Mouse (Mus musculus) layer of hippocampus, adult 2 months (tissue): ENCODE results near the gene Olfr1326-ps1. TPM values are rescaled to one million over a fixed set of nuclear protein-coding genes. Genes with fewer than 3 reads are reported as not detected.

Experiments used
- DNase-seq, 2 experiments: peaks; one replicate each; pipeline ENCODE4 v3.0.0; 2022; ENCODE audit warnings: low spot score in 2 of 2
- H3K27ac ChIP-seq: fragments of 200-600 bp; 2 replicates; pipeline ENCODE4 v1.8.1; 2022
- H3K4me3 ChIP-seq: fragments of 200-600 bp; 2 replicates; pipeline ENCODE4 v1.8.1; 2022; ENCODE audit warnings: mild to moderate bottlenecking
- CTCF ChIP-seq: fragments of 200-600 bp; conservative IDR thresholded peaks from 2 replicates; pipeline ENCODE4 v1.8.1; 2022; ENCODE audit warnings: antibody characterized with exemption, mild to moderate bottlenecking, moderate library complexity
- long read RNA-seq, 2 experiments: library from polyadenylated mRNA; stranded (forward); transcript quantifications; one replicate each; pipeline ENCODE4 v2.0.0; 2021; ENCODE audit warnings: borderline mapping rate in 2 of 2
- total RNA-seq, 2 experiments: library from RNA; stranded (reverse); gene quantifications; 2 replicates each; pipeline ENCODE4 v1.2.3; 2021

Gene Olfr1326-ps1
- not detected for total RNA-seq
- long read RNA-seq, experiment 1 = 0 reads
- long read RNA-seq, experiment 2 = 0 reads

DNA sequence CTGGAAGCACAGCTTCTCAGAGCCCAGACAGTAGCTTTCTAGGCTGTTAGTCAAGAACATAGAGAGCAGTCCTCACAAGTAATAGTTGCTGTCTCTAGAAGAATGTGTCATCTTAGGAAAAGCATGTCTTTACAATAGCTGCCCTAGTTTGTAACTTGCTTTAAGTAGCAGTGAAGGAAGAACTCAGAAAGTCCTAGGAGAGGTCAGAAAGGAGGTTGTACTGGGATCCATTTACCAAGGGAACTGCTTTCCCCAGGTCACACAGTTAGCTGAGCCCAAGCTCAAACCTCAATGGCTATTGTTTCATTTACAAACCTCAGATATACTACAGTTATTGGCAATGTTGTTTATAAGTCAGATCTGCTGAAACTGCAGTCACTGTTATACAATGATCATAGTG lies at the start of gene Olfr1326-ps1:
Olfr1326-ps1 (minus strand) TSS at position 101 of the 400 bp plus-strand sequence.
- no peak for DNase-seq
- Histone ChIP-seq H3K4me3 (no peak within 1 kb of the TSS), H3K27ac (no peak within 1 kb of the TSS)
- TF ChIP-seq CTCF = no peak

- no peak within 1 kb of the TSS for H3K27ac ChIP-seq
- TF ChIP-seq CTCF = no peak
- DNase-seq = no peak
- no peak within 1 kb of the TSS for H3K4me3 ChIP-seq
These were observed 17.7 kb upstream of the Olfr1326-ps1 start, which contains the start of gene Olfr1325 for GRCm38 (mm10) chrX:74592379-74592778. TSS of gene Olfr1325 (plus strand) at chrX:74592679.

Other genes with a start within 250 kb of the Olfr1326-ps1 start
- 10 to 100 TPM; 31.5 to 32.0 TPM for gene Plxna3, start 245.8 kb downstream of the Olfr1326-ps1 start, total RNA-seq
- 10 to 100 TPM; 23.3 to 27.3 TPM for gene Lage3, start 221.3 kb downstream of the Olfr1326-ps1 start, total RNA-seq
- 10 to 100 TPM; 61.1 to 65.1 TPM for gene Ubl4a, start 201.7 kb downstream of the Olfr1326-ps1 start, total RNA-seq
- gene Slc10a3, start 201.5 kb downstream of the Olfr1326-ps1 start, total RNA-seq = 1 to 10 TPM; 2.8 to 3.1 TPM
- gene Fam3a, start 181.6 kb downstream of the Olfr1326-ps1 start, total RNA-seq = 10 to 100 TPM; 18.3 to 23.8 TPM
- 10 to 100 TPM; 49.9 to 51.7 TPM for gene Ikbkg, start 181.6 kb downstream of the Olfr1326-ps1 start, total RNA-seq
- gene G6pdx, start 145.7 kb downstream of the Olfr1326-ps1 start, total RNA-seq = 10 to 100 TPM; 27.1 to 30.2 TPM
- not detected for gene Gm6880, start 93.5 kb downstream of the Olfr1326-ps1 start, total RNA-seq
- not detected for gene Olfr1325, start 17.8 kb upstream of the Olfr1326-ps1 start, total RNA-seq
- under 1 TPM; 0.49 to 0.93 TPM for gene Gm5640, start 70.7 kb upstream of the Olfr1326-ps1 start, total RNA-seq
- gene Gm6890, start 166.0 kb upstream of the Olfr1326-ps1 start, total RNA-seq = not detected